Mouse (Mus musculus) testis, adult 2 months (tissue): ENCODE results near the gene Abhd16a. TPM values are rescaled to one million over a fixed set of nuclear protein-coding genes. Genes with fewer than 3 reads are reported as not detected.

ENCODE experiments used
- H3K27ac ChIP-seq: fragments of 200-500 bp; 2 replicates; pipeline ENCODE4 v1.5.1; 2012; ENCODE audit warnings: low read depth, low read length; ENCODE audit not compliant: control insufficient read depth, insufficient read depth
- H3K27me3 ChIP-seq: fragments of 200-500 bp; 2 replicates; pipeline ENCODE4 v1.6.1; 2012; ENCODE audit warnings: mild to moderate bottlenecking, low read length, moderate library complexity; ENCODE audit not compliant: control insufficient read depth, insufficient read depth
- H3K36me3 ChIP-seq: fragments of 200-500 bp; 2 replicates; pipeline ENCODE4 v1.6.1; 2012; ENCODE audit warnings: mild to moderate bottlenecking, low read length; ENCODE audit not compliant: control insufficient read depth, insufficient read depth
- H3K4me1 ChIP-seq: fragments of 200-500 bp; 2 replicates; pipeline ENCODE4 v1.6.1; 2012; ENCODE audit warnings: low read length; ENCODE audit not compliant: control insufficient read depth, insufficient read depth
- H3K4me3 ChIP-seq: fragments of 200-500 bp; 2 replicates; pipeline ENCODE4 v1.5.1; 2012; ENCODE audit warnings: low read depth, mild to moderate bottlenecking, low read length, moderate library complexity, mixed read lengths; ENCODE audit not compliant: control insufficient read depth
- CTCF ChIP-seq: fragments of 200-500 bp; IDR thresholded peaks from 2 replicates; pipeline ENCODE4 v1.5.1; 2012; ENCODE audit warnings: low read depth, mild to moderate bottlenecking, inconsistent platforms, low read length, moderate library complexity; ENCODE audit not compliant: control insufficient read depth, insufficient read depth, insufficient replicate concordance
- POLR2A ChIP-seq: fragments of 200-500 bp; IDR thresholded peaks from 2 replicates; pipeline ENCODE4 v1.6.1; 2012; ENCODE audit warnings: low read depth, mild to moderate bottlenecking, inconsistent platforms, low read length, moderate library complexity; ENCODE audit not compliant: control insufficient read depth
- polyA plus RNA-seq: library from polyadenylated mRNA; depleted of rRNA; stranded (reverse); fragments of >200 nt; gene quantifications from 2 replicates; pipeline ENCODE4 v1.2.3, GENCODE M21; 2012

The Abhd16a gene
- polyA plus RNA-seq, 1 experiment = 121 TPM

- H3K4me1 ChIP-seq = peaks cover 34% of the 10 kb centered on the region
- H3K27ac ChIP-seq = no peak overlapping the region
- H3K27me3 ChIP-seq = peaks cover 7% of the 10 kb centered on the region; the same call in 1 of the 2 replicates
- TF ChIP-seq CTCF (no peak), POLR2A (no peak)
- no peaks in the 10 kb centered on the region for H3K36me3 ChIP-seq
- no peak overlapping the region for H3K4me3 ChIP-seq
These were observed 27.8 kb upstream of the Abhd16a start for GRCm38 (mm10) chr17:35061299-35061698.

- Histone ChIP-seq H3K27ac (no peak overlapping the region), H3K4me1 (peaks cover 32% of the 10 kb centered on the region), H3K27me3 (peaks cover 7% of the 10 kb centered on the region; the same call in 1 of the 2 replicates), H3K36me3 (no peaks in the 10 kb centered on the region), H3K4me3 (peak overlapping the region; percentile 21)
- TF ChIP-seq POLR2A (no peak), CTCF (no peak)
These were observed 25.6 kb upstream of the Abhd16a start for GRCm38 (mm10) chr17:35063466-35063865.

GRCm38 (mm10) chr17:35064378-35064877, 24.6 kb upstream of the Abhd16a start:
- Histone ChIP-seq H3K36me3 (no peaks in the 10 kb centered on the region), H3K4me1 (peaks cover 29% of the 10 kb centered on the region), H3K4me3 (peak overlapping the region; percentile 63), H3K27me3 (peaks cover 7% of the 10 kb centered on the region; the same call in 1 of the 2 replicates), H3K27ac (peak overlapping the region; percentile 41; the same call in 1 of the 2 replicates)
- TF ChIP-seq POLR2A (no peak), CTCF (no peak)

GRCm38 (mm10) chr17:35064951-35065947, 23.8 kb upstream of the Abhd16a start, which contains the start of gene Ly6g6c:
TSS of gene Ly6g6c (plus strand) at chr17:35065388.
- Histone ChIP-seq H3K4me1 (peaks cover 23% of the 10 kb centered on the region), H3K27me3 (peaks cover 7% of the 10 kb centered on the region; the same call in 1 of the 2 replicates), H3K4me3 (peak within 1 kb of the TSS; percentile 84), H3K36me3 (no peaks in the 10 kb centered on the region), H3K27ac (peak within 1 kb of the TSS; percentile 41; the same call in 1 of the 2 replicates)
- TF ChIP-seq CTCF (no peak), POLR2A (no peak)

- H3K27ac ChIP-seq = no peak within 1 kb of the TSS
- peak within 1 kb of the TSS; percentile 84 for H3K4me3 ChIP-seq
- H3K36me3 ChIP-seq = no peaks in the 10 kb centered on the region
- H3K4me1 ChIP-seq = peaks cover 16% of the 10 kb centered on the region
- peaks cover 7% of the 10 kb centered on the region; the same call in 1 of the 2 replicates for H3K27me3 ChIP-seq
- TF ChIP-seq POLR2A (no peak), CTCF (no peak)
These were observed 23.0 kb upstream of the Abhd16a start, which contains the start of gene Mpig6b for GRCm38 (mm10) chr17:35066084-35066483. TSS of gene Mpig6b (minus strand) at chr17:35066184.

- Histone ChIP-seq H3K27me3 (peaks cover 7% of the 10 kb centered on the region; the same call in 1 of the 2 replicates), H3K4me3 (peak overlapping the region; percentile 71), H3K36me3 (no peaks in the 10 kb centered on the region), H3K27ac (no peak overlapping the region), H3K4me1 (peaks cover 13% of the 10 kb centered on the region)
- TF ChIP-seq CTCF (no peak), POLR2A (no peak)
These were observed 20.7 kb upstream of the Abhd16a start for GRCm38 (mm10) chr17:35068213-35068914.
